Mouse (Mus musculus) heart, postnatal 0 days (tissue): ENCODE results near the gene Ano6.

Source experiments
- CTCF ChIP-seq: IDR thresholded peaks from 2 replicates; pipeline ENCODE4 v1.5.1; 2016; ENCODE audit warnings: antibody characterized with exemption, control low read depth, low read depth
- EP300 ChIP-seq: IDR thresholded peaks from 2 replicates; pipeline ENCODE4 v1.6.1; 2016; ENCODE audit warnings: antibody characterized with exemption, low read depth

DNA sequence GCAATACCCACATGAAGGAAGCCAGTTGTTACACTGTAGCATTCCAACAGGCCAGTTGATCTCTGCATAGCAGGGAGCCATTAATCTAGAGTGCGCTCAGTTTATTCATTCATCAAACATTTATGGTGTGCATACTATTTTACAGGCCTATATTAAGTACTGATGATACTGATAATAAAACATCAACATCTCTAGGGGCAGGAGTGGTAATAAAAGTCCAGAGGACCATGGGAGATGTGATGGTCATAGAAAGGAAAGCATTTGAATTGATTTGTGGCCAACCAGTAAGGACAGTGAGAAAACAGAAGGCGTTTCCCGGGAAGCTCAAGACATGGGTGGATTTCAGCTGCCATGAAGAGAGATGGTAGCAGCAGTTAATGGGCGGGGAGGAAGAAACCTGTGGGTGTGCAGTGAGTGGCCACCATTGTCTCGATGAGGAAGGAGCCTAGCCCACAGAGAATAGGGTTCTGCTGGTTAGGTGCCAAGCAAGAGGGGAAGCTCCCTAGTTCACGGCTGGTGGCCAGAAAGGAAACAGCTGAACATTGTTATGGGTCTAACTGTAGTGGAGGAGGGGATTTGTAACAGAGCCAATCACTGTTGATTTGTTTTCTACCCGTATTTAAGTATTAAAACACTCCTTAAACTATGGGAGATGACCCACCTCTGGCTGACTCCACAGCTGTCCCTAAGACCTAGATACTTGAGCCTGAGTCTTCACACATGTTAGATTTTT lies 115.5 kb downstream of the Ano6 start:
- TF ChIP-seq EP300 (no peak), CTCF (no peak)
